Mouse (Mus musculus) adrenal gland, postnatal 4 days (tissue): Measurements from ENCODE around the gene Pold2. TPM values are rescaled to one million over a fixed set of nuclear protein-coding genes. Genes with fewer than 3 reads are reported as not detected.

Experiments
- DNase-seq, 2 experiments: peaks; one replicate each; pipeline ENCODE4 v3.0.0; 2021 to 2022; ENCODE audit warnings: low spot score in 2 of 2, mixed read lengths in 2 of 2
- long read RNA-seq, 2 experiments: library from polyadenylated mRNA; stranded (forward); transcript quantifications; one replicate each; pipeline ENCODE4 v2.0.0; 2021
- total RNA-seq, 2 experiments: library from RNA; stranded (reverse); gene quantifications; 2 replicates each; pipeline ENCODE4 v1.2.3; 2021

Pold2 gene
- total RNA-seq = 10 to 100 TPM; 61.2 to 78.6 TPM
- long read RNA-seq, experiment 1, transcript Pold2-201 (11 exons, 1,646 nt) = major isoform, 30 of 77 reads
- long read RNA-seq, experiment 1, partial matches to known transcripts = 16 of 77 reads
- long read RNA-seq, experiment 1, other reads (novel, unspliced or antisense) = 31 of 77 reads
- long read RNA-seq, experiment 2, transcript Pold2-201 (11 exons, 1,646 nt) = major isoform, 34 of 109 reads
- long read RNA-seq, experiment 2, partial matches to known transcripts = 20 of 109 reads
- long read RNA-seq, experiment 2, other reads (novel, unspliced or antisense) = 54 of 109 reads

GRCm38 (mm10) chr11:5877921-5878526 lies at the start of gene Pold2:
Gene Pold2, minus strand, starts transcription at chr11:5878292.
- peak; percentile 92 to 97 for DNase-seq

GRCm38 (mm10) chr11:5926696-5927220 lies 48.7 kb upstream of the Pold2 start:
- peak in 1 of 2 experiments; percentile 1 for DNase-seq

GRCm38 (mm10) chr11:5924699-5925098 lies 46.6 kb upstream of the Pold2 start:
- DNase-seq = no peak

GRCm38 (mm10) chr11:5920323-5920960 lies 42.4 kb upstream of the Pold2 start:
- no peak for DNase-seq

- DNase-seq = no peak
Measured at GRCm38 (mm10) chr11:5919606-5920005, 41.5 kb upstream of the Pold2 start.

- peak in 1 of 2 experiments; percentile 0 for DNase-seq
Measured at GRCm38 (mm10) chr11:5918111-5918510, 40.0 kb upstream of the Pold2 start.

- DNase-seq = no peak
Measured at GRCm38 (mm10) chr11:5916178-5916548, 38.1 kb upstream of the Pold2 start.

- DNase-seq = peak in 1 of 2 experiments; percentile 1
Measured at GRCm38 (mm10) chr11:5915429-5916177, 37.5 kb upstream of the Pold2 start.

- no peak for DNase-seq
Measured at GRCm38 (mm10) chr11:5914940-5915339, 36.8 kb upstream of the Pold2 start.

GRCm38 (mm10) chr11:5913936-5914335 lies 35.8 kb upstream of the Pold2 start:
- DNase-seq = no peak

- DNase-seq = no peak
Measured at GRCm38 (mm10) chr11:5913256-5913655, 35.2 kb upstream of the Pold2 start.

GRCm38 (mm10) chr11:5912635-5913034 lies 34.5 kb upstream of the Pold2 start:
- no peak for DNase-seq

GRCm38 (mm10) chr11:5908642-5909041 lies 30.6 kb upstream of the Pold2 start:
- DNase-seq = no peak

GRCm38 (mm10) chr11:5907096-5907495 lies 29.0 kb upstream of the Pold2 start:
- DNase-seq = no peak

- DNase-seq = no peak
Measured at GRCm38 (mm10) chr11:5905778-5906518, 27.9 kb upstream of the Pold2 start.

- no peak for DNase-seq
Measured at GRCm38 (mm10) chr11:5904871-5905270, 26.8 kb upstream of the Pold2 start.

GRCm38 (mm10) chr11:5904357-5904756 lies 26.3 kb upstream of the Pold2 start:
- DNase-seq = no peak

GRCm38 (mm10) chr11:5903844-5904243 lies 25.8 kb upstream of the Pold2 start:
- DNase-seq = no peak

- no peak for DNase-seq
Measured at GRCm38 (mm10) chr11:5902390-5902789, 24.3 kb upstream of the Pold2 start.

- DNase-seq = no peak
Measured at GRCm38 (mm10) chr11:5901950-5902349, 23.9 kb upstream of the Pold2 start.

GRCm38 (mm10) chr11:5901320-5901719 lies 23.2 kb upstream of the Pold2 start:
- no peak for DNase-seq
